Mouse (Mus musculus) layer of hippocampus, postnatal 36 days (tissue): ENCODE results near the gene Bsph1. TPM values are rescaled to one million over a fixed set of nuclear protein-coding genes. Genes with fewer than 3 reads are reported as not detected.
"Not testable (repeated sequence)": the region's sequence is repeated elsewhere in the genome, so short reads cannot be mapped to it uniquely, and the experiment has no call there.

ENCODE experiments used
- DNase-seq, 2 experiments: peaks; one replicate each; pipeline ENCODE4 v3.0.0; 2022
- total RNA-seq, 2 experiments: library from RNA; stranded (reverse); gene quantifications; 2 replicates each; pipeline ENCODE4 v1.2.3; 2021

Bsph1 gene
- not detected for total RNA-seq

GRCm38 (mm10) chr7:13450541-13450940, at the start of gene Bsph1:
Gene Bsph1 (plus strand): TSS chr7:13450841.
- not testable (repeated sequence) for DNase-seq

GRCm38 (mm10) chr7:13511539-13511938, 60.9 kb downstream of the Bsph1 start:
- DNase-seq = no peak

Other genes starting within 250 kb of the Bsph1 start
- not detected for gene Vmn1r89, start 237.8 kb upstream of the Bsph1 start, total RNA-seq
- gene Lig1, start 173.6 kb upstream of the Bsph1 start, total RNA-seq = 1 to 10 TPM; 5.6 to 5.8 TPM
- 10 to 100 TPM; 15.0 to 16.8 TPM for gene Zswim9, start 172.1 kb upstream of the Bsph1 start, total RNA-seq
- under 1 TPM; 0.30 to 0.46 TPM for gene Pla2g4c, start 126.2 kb upstream of the Bsph1 start, total RNA-seq
- under 1 TPM in 1 of 2 experiments, not detected in 1; 0.50 TPM for gene Cabp5, start 52.7 kb upstream of the Bsph1 start, total RNA-seq
- gene Bsph2, start 120.2 kb downstream of the Bsph1 start, total RNA-seq = not detected
- not detected for gene Sult2a5, start 173.1 kb downstream of the Bsph1 start, total RNA-seq